Mouse (Mus musculus): ENCODE results near the gene N4bp1. TPM values are rescaled to one million over a fixed set of nuclear protein-coding genes. Genes with fewer than 3 reads are reported as not detected.

N4bp1 gene
- polyA plus RNA-seq, 1 experiment from 2014 or later, result 10.0 TPM

GRCm38 (mm10) chr8:86918093-86918492 lies 33.0 kb upstream of the N4bp1 start:
- Histone ChIP-seq H3K4me2 (no peak overlapping the region), H3K4me3 (replicated peaks) (no peak overlapping the region), H3K9me3 (replicated peaks) (no peaks in the 10 kb centered on the region), H3K36me3 (no peaks in the 10 kb centered on the region), H3K27me3 (no peaks in the 10 kb centered on the region), H3K27ac (no peak overlapping the region), H3K4me1 (no peaks in the 10 kb centered on the region), H3K9ac (no peak overlapping the region)
- WGBS, result 83% methylated on average over 2 of the region's 2 CpGs
- ATAC-seq (replicated peaks; ENCODE audit: low FRiP score), result no peak

- H3K9me3 ChIP-seq (replicated peaks), result no peaks in the 10 kb centered on the region
- WGBS, result 72% methylated on average over 2 of the region's 2 CpGs
- H3K4me2 ChIP-seq, result no peak overlapping the region
- H3K9ac ChIP-seq, result no peak overlapping the region
- no peak for ATAC-seq (replicated peaks; ENCODE audit: low FRiP score)
- no peaks in the 10 kb centered on the region for H3K4me1 ChIP-seq
- H3K4me3 ChIP-seq (replicated peaks), result no peak overlapping the region
- H3K36me3 ChIP-seq, result no peaks in the 10 kb centered on the region
- no peak overlapping the region for H3K27ac ChIP-seq
- H3K27me3 ChIP-seq, result no peaks in the 10 kb centered on the region
These were observed 32.6 kb upstream of the N4bp1 start for GRCm38 (mm10) chr8:86917689-86918088.

GRCm38 (mm10) chr8:86916369-86916768 lies 31.3 kb upstream of the N4bp1 start:
- H3K4me3 ChIP-seq (replicated peaks), result no peak overlapping the region
- H3K27ac ChIP-seq, result no peak overlapping the region
- ATAC-seq (replicated peaks; ENCODE audit: low FRiP score), result no peak
- 93% methylated on average over 4 of the region's 4 CpGs for WGBS
- H3K27me3 ChIP-seq, result no peaks in the 10 kb centered on the region
- H3K9me3 ChIP-seq (replicated peaks), result no peaks in the 10 kb centered on the region
- H3K9ac ChIP-seq, result no peak overlapping the region
- H3K36me3 ChIP-seq, result no peaks in the 10 kb centered on the region
- no peak overlapping the region for H3K4me2 ChIP-seq
- no peaks in the 10 kb centered on the region for H3K4me1 ChIP-seq

GRCm38 (mm10) chr8:86911136-86911535 lies 26.1 kb upstream of the N4bp1 start:
- Histone ChIP-seq H3K4me3 (replicated peaks) (no peak overlapping the region), H3K4me2 (no peak overlapping the region), H3K27me3 (peaks cover 7% of the 10 kb centered on the region; the same call in 1 of the 2 replicates), H3K27ac (no peak overlapping the region), H3K9me3 (replicated peaks) (no peaks in the 10 kb centered on the region), H3K36me3 (no peaks in the 10 kb centered on the region), H3K9ac (no peak overlapping the region), H3K4me1 (no peaks in the 10 kb centered on the region)
- no peak for ATAC-seq (replicated peaks; ENCODE audit: low FRiP score)
- 71% methylated on average over 8 of the region's 8 CpGs for WGBS

GRCm38 (mm10) chr8:86910250-86910649 lies 25.2 kb upstream of the N4bp1 start:
- H3K9me3 ChIP-seq (replicated peaks), result no peaks in the 10 kb centered on the region
- no peaks in the 10 kb centered on the region for H3K36me3 ChIP-seq
- H3K4me2 ChIP-seq, result no peak overlapping the region
- H3K27ac ChIP-seq, result no peak overlapping the region
- H3K9ac ChIP-seq, result no peak overlapping the region
- no peaks in the 10 kb centered on the region for H3K4me1 ChIP-seq
- H3K4me3 ChIP-seq (replicated peaks), result no peak overlapping the region
- 84% methylated on average over 7 of the region's 7 CpGs for WGBS
- no peak for ATAC-seq (replicated peaks; ENCODE audit: low FRiP score)
- peaks cover 7% of the 10 kb centered on the region; the same call in 1 of the 2 replicates for H3K27me3 ChIP-seq

GRCm38 (mm10) chr8:86908536-86908935 lies 23.5 kb upstream of the N4bp1 start:
- ATAC-seq (replicated peaks; ENCODE audit: low FRiP score), result no peak
- no peaks in the 10 kb centered on the region for H3K4me1 ChIP-seq
- no peaks in the 10 kb centered on the region for H3K9me3 ChIP-seq (replicated peaks)
- H3K9ac ChIP-seq, result no peak overlapping the region
- no peak overlapping the region for H3K4me3 ChIP-seq (replicated peaks)
- no peaks in the 10 kb centered on the region for H3K36me3 ChIP-seq
- 19% methylated on average over 6 of the region's 6 CpGs for WGBS
- H3K27me3 ChIP-seq, result peaks cover 7% of the 10 kb centered on the region; the same call in 1 of the 2 replicates
- H3K27ac ChIP-seq, result no peak overlapping the region
- no peak overlapping the region for H3K4me2 ChIP-seq

GRCm38 (mm10) chr8:86904911-86905310 lies 19.9 kb upstream of the N4bp1 start:
- no peak overlapping the region for H3K4me3 ChIP-seq (replicated peaks)

GRCm38 (mm10) chr8:86903104-86903503 lies 18.0 kb upstream of the N4bp1 start:
- Histone ChIP-seq H3K4me3 (replicated peaks) (no peak overlapping the region), H3K4me1 (peaks cover 13% of the 10 kb centered on the region), H3K36me3 (no peaks in the 10 kb centered on the region), H3K4me2 (no peak overlapping the region), H3K27ac (no peak overlapping the region), H3K9me3 (replicated peaks) (no peaks in the 10 kb centered on the region), H3K27me3 (no peaks in the 10 kb centered on the region), H3K9ac (no peak overlapping the region)
- 0 out of 2 replicates have a peak, but pooled peaks have one; percentile 18 for ATAC-seq (replicated peaks; ENCODE audit: low FRiP score)
- WGBS, result 6% methylated on average over 10 of the region's 10 CpGs

More at GRCm38 (mm10) chr8:86904911-86905310, 19.9 kb upstream of the N4bp1 start:
- peaks cover 7% of the 10 kb centered on the region; the same call in 1 of the 2 replicates for H3K27me3 ChIP-seq
- peaks cover 13% of the 10 kb centered on the region for H3K4me1 ChIP-seq
- H3K27ac ChIP-seq, result no peak overlapping the region
- no peak overlapping the region for H3K4me2 ChIP-seq
- ATAC-seq (replicated peaks; ENCODE audit: low FRiP score), result no peak
- no peaks in the 10 kb centered on the region for H3K36me3 ChIP-seq
- H3K9me3 ChIP-seq (replicated peaks), result no peaks in the 10 kb centered on the region
- no peak overlapping the region for H3K9ac ChIP-seq
- 85% methylated on average over 10 of the region's 10 CpGs for WGBS

GRCm38 (mm10) chr8:86902656-86903055 lies 17.6 kb upstream of the N4bp1 start:
- ATAC-seq (replicated peaks; ENCODE audit: low FRiP score), result no peak
- no peak overlapping the region for H3K9ac ChIP-seq
- H3K27ac ChIP-seq, result peak overlapping the region; percentile 60; the same call in 1 of the 2 replicates
- H3K36me3 ChIP-seq, result no peaks in the 10 kb centered on the region
- H3K4me1 ChIP-seq, result peaks cover 13% of the 10 kb centered on the region
- no peaks in the 10 kb centered on the region for H3K27me3 ChIP-seq
- H3K4me3 ChIP-seq (replicated peaks), result no peak overlapping the region
- WGBS, result 75% methylated on average over 8 of the region's 8 CpGs
- no peaks in the 10 kb centered on the region for H3K9me3 ChIP-seq (replicated peaks)
- no peak overlapping the region for H3K4me2 ChIP-seq

- WGBS, result 9% methylated on average over 5 of the region's 5 CpGs
These were observed 16.9 kb upstream of the N4bp1 start for GRCm38 (mm10) chr8:86901972-86902371.

GRCm38 (mm10) chr8:86897726-86898419 lies 12.8 kb upstream of the N4bp1 start:
- WGBS, result 71% methylated on average over 7 of the region's 7 CpGs
- Histone ChIP-seq H3K4me2 (no peak overlapping the region), H3K27me3 (no peaks in the 10 kb centered on the region), H3K36me3 (no peaks in the 10 kb centered on the region), H3K4me1 (peaks cover 12% of the 10 kb centered on the region), H3K9me3 (replicated peaks) (no peaks in the 10 kb centered on the region), H3K4me3 (replicated peaks) (no peak overlapping the region), H3K9ac (no peak overlapping the region), H3K27ac (no peak overlapping the region)
- no peak for ATAC-seq (replicated peaks; ENCODE audit: low FRiP score)

More at GRCm38 (mm10) chr8:86901972-86902371, 16.9 kb upstream of the N4bp1 start:
- Histone ChIP-seq H3K4me2 (peak overlapping the region; percentile 12; the same call in 1 of the 2 replicates), H3K9ac (no peak overlapping the region), H3K36me3 (no peaks in the 10 kb centered on the region), H3K27ac (peak overlapping the region; percentile 63), H3K4me1 (peaks cover 13% of the 10 kb centered on the region), H3K4me3 (replicated peaks) (no peak overlapping the region), H3K27me3 (no peaks in the 10 kb centered on the region), H3K9me3 (replicated peaks) (no peaks in the 10 kb centered on the region)
- peak; percentile 79 for ATAC-seq (replicated peaks; ENCODE audit: low FRiP score)

- Histone ChIP-seq H3K9me3 (replicated peaks) (no peaks in the 10 kb centered on the region), H3K27ac (no peak overlapping the region), H3K4me3 (replicated peaks) (no peak overlapping the region), H3K4me1 (0 out of 2 replicates have a peak, but pooled peaks cover 6% of the 10 kb centered on the region), H3K36me3 (no peaks in the 10 kb centered on the region), H3K4me2 (no peak overlapping the region), H3K9ac (no peak overlapping the region), H3K27me3 (no peaks in the 10 kb centered on the region)
- ATAC-seq (replicated peaks; ENCODE audit: low FRiP score), result no peak
- 85% methylated on average over 4 of the region's 4 CpGs for WGBS
These were observed 10.3 kb upstream of the N4bp1 start for GRCm38 (mm10) chr8:86895390-86895789.
